Mouse (Mus musculus): ENCODE results near the gene Pip5k1b.
A peak's percentile ranks its signal among the peaks of the same experiment; 100 is the strongest.

Pip5k1b gene

GRCm38 (mm10) chr19:24307271-24308221 is 248.1 kb downstream of the Pip5k1b start:
- DNase-seq (ENCODE audit: low spot score in 2 of 2) = no peak

DNA sequence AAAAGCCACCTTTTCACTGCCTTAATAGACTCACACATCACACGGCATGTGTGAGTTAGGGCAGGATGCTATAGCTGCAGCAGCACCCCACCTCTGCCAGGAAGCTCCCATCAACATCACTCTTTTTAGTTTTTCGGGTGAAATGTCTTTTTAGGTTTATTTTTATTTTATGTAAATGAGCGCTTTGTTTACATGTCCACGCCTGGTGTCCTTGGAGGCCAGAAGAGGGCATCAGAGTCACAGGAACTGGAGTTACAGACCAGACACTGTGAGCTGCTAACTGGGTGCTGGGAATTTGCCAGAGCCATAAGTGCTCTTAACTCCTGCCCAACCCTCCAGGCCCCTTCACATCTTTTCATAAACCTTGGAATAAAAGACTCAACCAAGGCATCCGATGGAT is 249.3 kb downstream of the Pip5k1b start:
- no peak for DNase-seq (ENCODE audit: low spot score in 2 of 2)

DNA sequence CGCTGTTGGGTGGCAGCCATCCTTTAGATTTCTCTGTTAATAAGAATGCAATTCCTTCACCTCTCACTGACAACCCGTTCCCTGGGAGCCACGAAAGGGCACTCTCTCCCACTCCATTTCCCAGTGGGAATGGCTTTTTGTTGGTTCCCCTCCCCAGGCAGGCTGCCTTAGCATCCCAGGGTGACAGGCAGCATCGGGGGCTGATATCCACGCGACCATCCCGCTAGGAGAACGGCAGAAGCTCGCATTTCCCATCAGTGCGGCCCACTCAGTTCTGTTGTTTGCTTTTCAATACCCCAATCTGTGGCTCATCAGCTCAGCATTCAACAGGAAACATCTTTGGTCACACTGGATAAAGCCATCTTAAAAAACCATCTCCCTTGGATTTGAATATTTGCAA is 253.5 kb downstream of the Pip5k1b start:
- DNase-seq (ENCODE audit: low spot score in 2 of 2) = peak in 1 of 2 experiments; percentile 24

DNA sequence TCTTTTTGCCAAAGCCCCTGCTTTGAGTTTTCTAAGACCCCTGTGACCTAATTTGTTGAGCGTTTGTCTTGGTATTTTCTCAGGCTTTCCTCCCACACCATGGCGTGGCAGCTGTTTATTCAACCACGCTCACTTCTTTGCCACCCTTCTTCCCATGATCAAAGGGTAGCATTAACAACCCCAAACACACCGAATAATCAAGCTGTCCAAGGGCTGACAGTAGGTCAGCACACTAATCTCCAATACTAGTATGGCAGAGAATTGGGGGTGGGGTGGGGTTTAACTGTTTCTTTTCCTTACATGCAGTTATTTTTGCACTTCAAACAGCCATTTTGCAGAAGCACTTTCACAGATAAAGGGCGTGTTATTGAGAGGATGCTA is 253.9 kb downstream of the Pip5k1b start:
- DNase-seq (ENCODE audit: low spot score in 2 of 2) = no peak

DNA sequence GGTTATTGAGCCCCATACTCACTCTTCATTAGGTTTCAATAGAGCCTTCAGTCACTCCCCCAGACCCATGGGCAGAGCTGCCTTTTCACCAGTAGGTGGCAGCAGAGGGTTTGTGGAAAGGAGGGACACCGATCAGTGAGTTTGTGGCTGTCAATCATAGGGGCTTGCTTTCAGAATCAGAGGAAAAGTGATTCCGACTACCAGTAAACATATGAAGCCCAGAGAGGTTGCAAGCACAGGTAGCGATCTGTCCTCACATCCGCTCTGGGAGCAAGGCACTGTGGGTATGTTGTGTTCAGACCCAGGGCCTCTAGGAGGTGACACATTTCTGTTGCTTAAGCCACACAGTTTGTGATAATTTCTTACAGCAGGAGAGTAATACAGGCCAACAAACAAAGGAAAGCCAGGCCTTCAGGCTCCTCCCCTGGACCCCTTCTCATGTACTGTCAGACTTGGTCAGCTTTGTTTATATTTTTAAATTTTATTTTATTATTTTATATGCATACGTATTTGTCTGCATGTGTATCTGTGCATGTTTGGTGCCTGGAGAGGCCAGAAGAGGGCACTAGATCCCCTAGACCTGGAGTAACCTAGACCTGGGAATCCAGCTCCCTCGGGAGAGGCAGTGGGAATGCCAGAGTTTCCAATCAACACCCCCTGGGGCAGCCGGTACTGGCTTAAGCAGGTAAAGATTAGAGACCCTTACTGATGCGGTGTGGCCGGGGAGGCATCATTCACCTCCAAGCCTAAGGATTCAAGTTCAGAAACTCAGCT is 254.5 kb downstream of the Pip5k1b start:
- DNase-seq (ENCODE audit: low spot score in 2 of 2) = peak; percentile 75 to 80

DNA sequence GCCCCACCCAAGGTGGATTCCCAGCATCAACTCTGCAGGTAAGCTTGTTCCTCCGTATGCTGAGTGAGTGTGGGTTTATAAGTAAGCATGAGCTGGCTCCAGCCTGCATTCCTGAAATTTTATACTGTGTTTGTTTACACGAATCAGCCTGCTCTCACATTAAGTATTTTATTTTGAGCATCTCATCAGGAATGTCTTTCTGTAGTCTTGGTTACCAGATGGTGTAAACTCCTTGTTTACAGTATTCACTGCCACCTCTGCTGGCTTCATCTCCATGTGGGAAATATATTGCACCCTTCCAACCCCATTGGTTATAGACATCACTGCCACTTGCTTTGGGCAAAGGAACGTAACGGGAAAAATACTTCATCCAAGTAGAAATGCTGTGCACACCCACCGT is 262.1 kb downstream of the Pip5k1b start:
- no peak for DNase-seq (ENCODE audit: low spot score in 2 of 2)

DNA sequence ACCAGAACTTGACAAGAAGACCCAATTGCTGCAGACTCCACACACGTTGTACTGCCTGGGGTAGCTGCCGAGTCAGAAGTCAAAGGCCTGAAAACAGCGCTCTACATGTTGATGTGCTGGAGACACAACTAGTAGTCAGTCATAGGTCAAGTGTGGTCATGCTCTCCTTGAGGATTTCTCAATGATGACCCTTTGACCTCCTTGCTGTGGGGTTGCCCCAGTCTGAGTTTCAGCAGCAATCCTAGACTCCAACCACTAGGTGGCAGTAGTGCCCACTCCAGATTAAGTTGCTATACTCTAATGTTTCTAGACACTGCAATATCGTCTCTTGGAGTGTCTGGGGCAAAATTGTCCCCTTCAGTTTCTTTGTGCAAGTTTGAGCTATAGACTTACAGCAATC is 271.5 kb downstream of the Pip5k1b start:
- DNase-seq (ENCODE audit: low spot score in 2 of 2) = peak in 1 of 2 experiments; percentile 43

GRCm38 (mm10) chr19:24281288-24281980 is 274.2 kb downstream of the Pip5k1b start:
- no peak for DNase-seq (ENCODE audit: low spot score in 2 of 2)

DNA sequence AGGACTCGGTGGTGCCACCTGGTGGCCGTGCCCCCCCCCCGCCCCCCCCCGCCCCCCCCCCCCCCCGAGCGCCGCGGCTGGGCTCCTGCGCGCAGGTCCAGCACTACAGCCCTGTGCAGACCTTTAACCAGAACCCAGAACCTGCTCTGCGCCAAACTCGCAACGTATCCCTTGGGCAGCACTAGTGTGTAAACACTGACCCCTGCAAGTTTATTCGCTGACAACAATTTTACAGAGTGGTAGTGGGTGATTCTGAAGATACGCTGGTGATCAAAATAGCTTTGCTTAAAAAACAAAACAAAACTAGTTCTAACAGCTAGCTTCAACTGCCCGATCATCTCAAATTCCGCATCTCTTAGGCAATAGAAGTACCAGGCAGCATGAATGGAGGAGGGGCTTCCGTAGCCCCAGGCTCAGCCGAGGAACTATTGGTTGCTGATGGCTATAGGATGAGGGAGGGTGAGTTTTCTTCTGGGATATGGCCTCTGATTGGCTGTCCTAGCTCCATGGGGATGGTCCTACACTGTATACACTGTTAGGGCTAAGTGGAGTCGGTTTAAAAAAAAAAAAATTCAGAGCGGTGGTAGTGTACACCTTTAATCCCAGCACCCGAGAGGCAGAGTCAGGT is 275.0 kb downstream of the Pip5k1b start, which contains the start of gene Fxn:
Gene Fxn, minus strand, starts transcription at position 5 of the 628 bp plus-strand sequence.
- DNase-seq (ENCODE audit: low spot score in 2 of 2) = peak; percentile 46 to 63

DNA sequence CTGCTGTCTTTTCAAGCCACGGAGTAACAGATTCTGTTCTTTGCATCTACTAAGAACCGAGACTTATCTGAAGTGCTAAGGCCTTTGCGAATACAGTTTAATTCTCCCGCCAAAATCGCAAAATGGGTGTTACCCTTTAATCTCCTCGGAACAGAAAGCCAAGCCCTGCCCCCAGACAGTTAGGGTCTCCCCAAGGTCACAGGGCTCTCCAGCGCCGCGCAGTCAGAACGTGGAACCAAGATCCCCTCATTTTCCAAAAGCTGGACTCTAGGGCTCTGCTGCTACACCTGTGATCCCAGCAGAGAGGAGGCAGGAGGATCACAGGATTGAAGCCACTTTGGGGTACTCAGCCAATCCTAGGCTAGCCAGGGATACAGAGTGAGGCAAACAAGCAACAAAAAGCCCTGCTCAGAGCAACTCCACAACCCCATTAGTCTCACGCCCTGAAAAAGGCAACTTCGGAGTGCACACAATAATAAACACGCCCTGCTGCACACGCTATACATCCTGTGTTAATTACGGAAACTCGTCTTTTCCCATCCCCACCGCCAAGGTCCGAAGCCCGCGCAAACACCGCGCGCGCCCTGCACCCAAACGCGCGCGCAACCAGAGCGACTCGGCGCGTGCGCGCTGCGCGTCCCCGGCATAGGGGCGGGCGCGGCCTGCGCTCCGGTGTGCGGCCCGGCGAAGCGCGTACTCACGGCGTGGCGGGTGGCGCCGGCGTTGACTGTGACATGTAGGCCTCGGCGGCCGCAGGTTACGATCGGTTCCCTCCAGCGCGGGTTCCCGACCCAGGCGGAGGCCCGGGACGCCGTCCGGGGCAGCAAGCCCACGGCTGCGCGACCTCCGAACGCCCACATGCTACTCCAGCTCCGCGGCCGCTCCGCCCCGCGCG is 275.7 kb downstream of the Pip5k1b start:
- peak; percentile 76 to 82 for DNase-seq (ENCODE audit: low spot score in 2 of 2)

DNA sequence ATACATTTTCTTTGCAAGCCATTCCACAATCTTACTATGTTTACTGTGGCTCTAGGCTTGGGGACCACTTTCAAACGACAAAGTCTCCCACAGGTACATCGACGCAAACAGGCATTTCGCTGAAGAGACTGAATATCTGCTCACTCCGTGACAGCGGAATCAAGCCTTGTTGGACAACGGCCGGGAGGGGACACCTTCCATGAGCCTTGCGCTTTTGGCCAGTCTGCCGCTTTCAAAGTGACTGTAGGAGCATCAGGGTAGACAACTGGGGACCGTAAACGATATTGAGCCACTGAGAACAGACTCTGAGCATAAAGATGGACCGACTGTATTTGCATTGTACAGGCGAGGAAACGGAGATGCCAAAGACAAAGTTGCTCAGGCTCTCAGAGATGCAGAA is 276.8 kb downstream of the Pip5k1b start:
- no peak for DNase-seq (ENCODE audit: low spot score in 2 of 2)

DNA sequence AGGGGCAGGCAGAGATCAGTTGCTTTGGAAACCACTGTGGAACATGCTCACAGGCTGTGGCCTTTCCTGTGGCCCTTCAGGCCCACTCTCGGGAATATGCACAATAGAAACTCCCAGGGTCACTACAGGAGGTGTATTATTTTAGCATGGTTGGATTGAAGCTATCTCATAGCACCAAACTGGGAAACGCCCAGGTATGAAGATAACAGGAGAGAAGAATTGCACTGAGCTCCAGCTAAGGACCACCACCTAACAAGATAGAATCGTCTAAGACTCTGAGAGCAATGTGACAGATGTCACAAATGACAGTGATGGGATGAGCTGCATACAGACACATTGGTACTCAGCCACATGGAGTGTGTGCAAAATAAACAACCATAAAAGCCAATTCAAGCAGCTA is 281.4 kb downstream of the Pip5k1b start:
- no peak for DNase-seq (ENCODE audit: low spot score in 2 of 2)

GRCm38 (mm10) chr19:24271746-24272426 is 283.8 kb downstream of the Pip5k1b start:
- DNase-seq (ENCODE audit: low spot score in 2 of 2) = peak; percentile 81 to 91

- peak; percentile 48 to 52 for DNase-seq (ENCODE audit: low spot score in 2 of 2)
Measured at GRCm38 (mm10) chr19:24271326-24271725, 284.3 kb downstream of the Pip5k1b start.

- peak; percentile 47 to 49 for DNase-seq (ENCODE audit: low spot score in 2 of 2)
Measured at GRCm38 (mm10) chr19:24268531-24268930, 287.1 kb downstream of the Pip5k1b start.

DNA sequence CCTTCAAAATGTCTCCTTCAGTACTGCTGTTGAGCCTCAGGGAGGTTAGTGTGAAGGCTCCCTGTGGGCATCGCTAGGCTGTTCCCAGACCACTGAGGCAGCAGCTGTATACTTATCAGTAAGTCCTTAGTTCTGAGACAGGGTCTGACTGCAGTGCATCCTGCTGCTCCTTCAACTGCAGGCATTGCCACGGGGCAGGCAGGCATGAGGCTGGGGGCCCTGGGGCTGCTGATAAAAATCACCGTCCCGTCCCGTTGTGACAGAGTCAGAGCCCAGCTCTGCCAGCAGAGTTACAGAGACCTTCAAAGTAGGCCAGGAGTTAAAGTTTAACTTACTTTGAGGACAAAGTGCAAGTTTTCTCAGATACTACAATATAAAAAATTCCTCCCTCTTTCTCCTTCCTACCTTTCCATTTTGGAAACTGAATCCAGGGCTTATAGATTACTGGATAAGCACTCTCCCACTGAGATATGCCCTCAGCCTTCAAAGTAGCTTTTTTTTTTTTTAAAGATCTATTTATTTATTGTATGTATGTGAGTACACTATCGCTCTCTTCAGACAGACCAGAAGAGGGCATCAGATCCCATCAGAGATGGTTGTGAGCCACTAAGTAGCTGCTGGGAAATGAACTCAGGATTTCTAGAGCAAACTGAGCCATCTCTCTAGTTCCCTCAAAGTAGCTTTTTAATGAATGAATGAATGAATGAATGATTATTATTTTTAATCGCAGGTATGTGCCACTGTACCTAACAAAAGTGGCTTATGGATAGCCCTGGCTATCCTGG is 289.4 kb downstream of the Pip5k1b start:
- no peak for DNase-seq (ENCODE audit: low spot score in 2 of 2)

GRCm38 (mm10) chr19:24264991-24265390 is 290.7 kb downstream of the Pip5k1b start:
- peak; percentile 84 to 86 for DNase-seq (ENCODE audit: low spot score in 2 of 2)

- DNase-seq (ENCODE audit: low spot score in 2 of 2) = no peak
Measured at GRCm38 (mm10) chr19:24262736-24263135, 292.9 kb downstream of the Pip5k1b start.
